Mouse (Mus musculus) adrenal gland, postnatal 25 days (tissue): ENCODE data around the gene Mfsd4b1. TPM values are rescaled to one million over a fixed set of nuclear protein-coding genes. Genes with fewer than 3 reads are reported as not detected.

Experiments
- DNase-seq: peaks from one replicate; pipeline ENCODE4 v3.0.0; 2021; ENCODE audit warnings: mixed read lengths
- total RNA-seq: library from RNA; stranded (reverse); gene quantifications from 2 replicates; pipeline ENCODE4 v1.2.3, GENCODE M21; 2021

Gene Mfsd4b1
- total RNA-seq, 1 experiment from 2014 or later = 2.8 TPM

- DNase-seq = no peak
These were observed 66.8 kb downstream of the Mfsd4b1 start for GRCm38 (mm10) chr10:39958266-39958665.

GRCm38 (mm10) chr10:39956340-39956878, 68.7 kb downstream of the Mfsd4b1 start:
- DNase-seq = no peak

- no peak for DNase-seq
These were observed 69.9 kb downstream of the Mfsd4b1 start for GRCm38 (mm10) chr10:39955163-39955562.

Other genes starting within 250 kb of the Mfsd4b1 start
- 11.3 and 16.2 TPM in 2 replicates for gene Mfsd4b4, start 126.0 kb downstream of the Mfsd4b1 start, total RNA-seq
- 0.43 TPM in 2 replicates for gene Mfsd4b2, start 98.3 kb downstream of the Mfsd4b1 start, total RNA-seq
- 7.6 and 8.1 TPM in 2 replicates for gene Mfsd4b3, start 65.1 kb downstream of the Mfsd4b1 start, total RNA-seq
- 0.81 and 1.0 TPM in 2 replicates for gene Mfsd4b5, start 38.6 kb downstream of the Mfsd4b1 start, total RNA-seq
- 23.2 and 25.2 TPM in 2 replicates for gene Slc16a10, start 117.0 kb upstream of the Mfsd4b1 start, total RNA-seq
- gene Rpf2, start 221.8 kb upstream of the Mfsd4b1 start, total RNA-seq = 20.0 and 32.1 TPM in 2 replicates
- 40.8 and 63.8 TPM in 2 replicates for gene Gtf3c6, start 232.8 kb upstream of the Mfsd4b1 start, total RNA-seq